ENCODE assay signal across 8 mouse cellular contexts in the genomic region with DNA sequence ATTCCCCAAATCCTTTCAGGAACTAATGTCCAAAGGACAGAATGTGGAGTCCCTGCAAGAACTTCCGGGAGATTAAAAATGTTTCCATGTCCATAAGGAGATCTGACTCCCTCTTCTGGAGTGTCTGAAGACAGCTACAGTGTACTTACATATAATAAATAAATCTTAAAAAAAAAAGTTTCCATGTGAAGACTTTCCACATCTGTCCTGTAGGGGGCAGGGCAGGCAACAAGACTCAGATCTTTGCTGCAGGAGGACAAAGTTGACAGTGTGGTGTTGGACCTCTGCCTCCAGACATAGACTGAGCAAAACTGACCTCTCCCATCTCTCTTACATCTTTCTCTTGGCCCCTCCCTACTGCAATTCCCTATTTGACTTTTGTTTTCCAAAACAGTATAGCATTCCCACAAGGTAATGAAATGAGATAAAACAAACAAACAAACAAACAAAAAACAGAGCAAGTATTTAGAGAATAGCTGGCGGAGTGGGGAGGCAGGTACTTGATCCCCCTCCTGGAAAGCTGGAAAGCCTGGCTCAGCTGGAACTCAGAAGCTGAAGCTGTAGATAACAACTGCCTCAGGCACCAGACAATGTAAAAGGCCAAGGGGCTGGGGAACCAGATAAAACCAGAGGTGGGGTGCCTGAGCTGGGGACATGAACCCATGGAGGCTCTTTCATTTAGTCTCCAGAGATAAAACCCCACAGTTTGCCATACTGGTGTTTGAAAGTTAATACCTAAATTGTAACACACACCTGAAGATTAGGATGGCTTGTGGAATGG.
DNase-seq lines count a peak whose midpoint lies in the region; ATAC-seq and TF ChIP-seq lines count a peak whose summit lies in the region.

No protein-coding gene starts in this region.

- H3K27me3 ChIP-seq in heart, adult 2 months (ENCODE audit: control insufficient read depth, insufficient read depth, low read length), result no peaks in the 10 kb centered on the region
- H3K27me3 ChIP-seq in heart, embryonic 11.5 days (ENCODE audit: control insufficient read depth, insufficient read depth, low read length), result no peaks in the 10 kb centered on the region
- no peaks in the 10 kb centered on the region for H3K27me3 ChIP-seq in G1E (ENCODE audit: insufficient read depth, low read length)
- H3K27me3 ChIP-seq in splenic B cell, adult 2 months (ENCODE audit: control insufficient read depth, insufficient read depth, low read length, poor library complexity, severe bottlenecking), result no peaks in the 10 kb centered on the region
- no peaks in the 10 kb centered on the region for H3K27me3 ChIP-seq in forebrain, embryonic 12.5 days

- peak; percentile 81 for TF ChIP-seq CTCF in heart, adult 2 months (IDR thresholded peaks at IDR 0.05)
- no peak for TF ChIP-seq CTCF in G1E (IDR thresholded peaks at IDR 0.05; ENCODE audit: low read depth, low read length)

- H3K4me3 ChIP-seq in heart, adult 2 months, result no peak overlapping the region
- H3K4me3 ChIP-seq in heart, embryonic 11.5 days (ENCODE audit: low read depth, low read length), result no peak overlapping the region
- H3K4me3 ChIP-seq in G1E (ENCODE audit: low read depth, low read length), result no peak overlapping the region
- no peak overlapping the region for H3K4me3 ChIP-seq in forebrain, embryonic 12.5 days (replicated peaks)

- H3K79me2 ChIP-seq in heart, adult 2 months (replicated peaks; ENCODE audit: control insufficient read depth, insufficient read depth, low read length), result no peaks in the 10 kb centered on the region

- no peak for TF ChIP-seq POLR2A in heart, adult 2 months (IDR thresholded peaks at IDR 0.05; ENCODE audit: insufficient read depth, low read depth, low read length)

- ATAC-seq in heart, embryonic 11.5 days (replicated peaks; ENCODE audit: insufficient number of reproducible peaks, low FRiP score, low TSS enrichment), result no peak
- peak; percentile 54; the same call in 1 of the 2 replicates for ATAC-seq in G1E (ENCODE audit: extremely low read depth, insufficient number of reproducible peaks, low FRiP score, poor library complexity, severe bottlenecking)
- no peak for ATAC-seq in forebrain, embryonic 12.5 days (ENCODE audit: low FRiP score)

- H3K4me2 ChIP-seq in heart, embryonic 11.5 days, result no peak overlapping the region
- H3K4me2 ChIP-seq in forebrain, embryonic 12.5 days, result no peak overlapping the region

- no peak for TF ChIP-seq EP300 in heart, adult 2 months (IDR thresholded peaks at IDR 0.05; ENCODE audit: insufficient read depth, low read depth, low read length)

- peaks cover 2% of the 10 kb centered on the region; the same call in 1 of the 2 replicates for H3K4me1 ChIP-seq in heart, adult 2 months (ENCODE audit: control insufficient read depth, insufficient read depth, low read length)
- H3K4me1 ChIP-seq in heart, embryonic 11.5 days (ENCODE audit: control insufficient read depth, insufficient read depth, low read length), result no peaks in the 10 kb centered on the region
- H3K4me1 ChIP-seq in G1E (ENCODE audit: insufficient read depth, low read depth, low read length), result no peaks in the 10 kb centered on the region
- H3K4me1 ChIP-seq in forebrain, embryonic 12.5 days, result no peaks in the 10 kb centered on the region

- DNase-seq in heart, adult 2 months, result no peak
- DNase-seq in 3134 (ENCODE audit: extremely low read depth, insufficient read length, low spot score) (peak; percentile 17), G1E (ENCODE audit: low spot score) (no peak)
- DNase-seq in kidney, postnatal 14 days, result peak; percentile 36
- peak; percentile 40 for DNase-seq in splenic B cell, adult 2 months (ENCODE audit: low read depth, low spot score)
- no peak for DNase-seq in T-cell, adult 2 months (ENCODE audit: low spot score)

- H3K9ac ChIP-seq in heart, adult 2 months (ENCODE audit: low read depth, low read length), result no peak overlapping the region
- H3K9ac ChIP-seq in heart, embryonic 11.5 days (ENCODE audit: low read depth, low read length), result no peak overlapping the region
- no peak overlapping the region for H3K9ac ChIP-seq in forebrain, embryonic 12.5 days

- H3K9me3 ChIP-seq in heart, embryonic 11.5 days (replicated peaks; ENCODE audit: control insufficient read depth, low read length), result no peaks in the 10 kb centered on the region
- H3K9me3 ChIP-seq in G1E (replicated peaks), result no peaks in the 10 kb centered on the region
- no peaks in the 10 kb centered on the region for H3K9me3 ChIP-seq in forebrain, embryonic 12.5 days

- peaks cover 15% of the 10 kb centered on the region for H3K36me3 ChIP-seq in heart, adult 2 months (ENCODE audit: control insufficient read depth, insufficient read depth, low read length)
- H3K36me3 ChIP-seq in heart, embryonic 11.5 days (ENCODE audit: control insufficient read depth, insufficient read depth, low read length), result no peaks in the 10 kb centered on the region; the same call in 1 of the 2 replicates
- H3K36me3 ChIP-seq in G1E (replicated peaks), result no peaks in the 10 kb centered on the region
- H3K36me3 ChIP-seq in splenic B cell, adult 2 months (ENCODE audit: control insufficient read depth, insufficient read depth, low read length, poor library complexity, severe bottlenecking), result no peaks in the 10 kb centered on the region
- peaks cover 45% of the 10 kb centered on the region for H3K36me3 ChIP-seq in forebrain, embryonic 12.5 days (replicated peaks)

- intact Hi-C loops in heart, adult 2 months (cut with DNase I), result no loop called here

- no peak overlapping the region for H3K27ac ChIP-seq in heart, adult 2 months
- no peak overlapping the region for H3K27ac ChIP-seq in heart, embryonic 11.5 days (ENCODE audit: low read depth, low read length)
- H3K27ac ChIP-seq in forebrain, embryonic 12.5 days, result no peak overlapping the region

- 63% methylated on average over 2 of the region's 2 CpGs for WGBS in heart, adult 2 months
- 72% methylated on average over 2 of the region's 2 CpGs for whole genome bisulfite sequencing in heart, embryonic 11.5 days (ENCODE audit: insufficient replicate concordance)
- WGBS in forebrain, embryonic 12.5 days, result 75% methylated on average over 2 of the region's 2 CpGs

Comparison
In these comparisons a context has a peak if more than half of its experiments do, and no peak if none do; other contexts are left out.
1. DNase-seq: peak in 3134 (single experiment), kidney, postnatal 14 days (single experiment) and splenic B cell, adult 2 months (single experiment); none in heart, adult 2 months (0 of 2), G1E (single experiment) and T-cell, adult 2 months (single experiment).